Mouse (Mus musculus) neutrophil, adult 5-6 weeks (primary cell): ENCODE measurements around the gene Lactbl1. TPM values are rescaled to one million over a fixed set of nuclear protein-coding genes. Genes with fewer than 3 reads are reported as not detected.
A peak's percentile ranks its signal among the peaks of the same experiment; 100 is the strongest.

ENCODE experiments used
- ATAC-seq: fragments of 151-379, 151-347 bp; 2 replicates; pipeline ENCODE4 v1.8.0; 2017; ENCODE audit warnings: mild to moderate bottlenecking, moderate TSS enrichment; ENCODE audit not compliant: insufficient number of reproducible peaks, poor library complexity, low FRiP score, severe bottlenecking; ENCODE audit errors: extremely low read depth
- total RNA-seq: library from RNA; stranded (forward); fragments of 200-1000 nt; gene quantifications from 2 replicates; pipeline ENCODE4 v1.2.3, GENCODE M21; 2017

The Lactbl1 gene
- not detected in 2 replicates for total RNA-seq

DNA sequence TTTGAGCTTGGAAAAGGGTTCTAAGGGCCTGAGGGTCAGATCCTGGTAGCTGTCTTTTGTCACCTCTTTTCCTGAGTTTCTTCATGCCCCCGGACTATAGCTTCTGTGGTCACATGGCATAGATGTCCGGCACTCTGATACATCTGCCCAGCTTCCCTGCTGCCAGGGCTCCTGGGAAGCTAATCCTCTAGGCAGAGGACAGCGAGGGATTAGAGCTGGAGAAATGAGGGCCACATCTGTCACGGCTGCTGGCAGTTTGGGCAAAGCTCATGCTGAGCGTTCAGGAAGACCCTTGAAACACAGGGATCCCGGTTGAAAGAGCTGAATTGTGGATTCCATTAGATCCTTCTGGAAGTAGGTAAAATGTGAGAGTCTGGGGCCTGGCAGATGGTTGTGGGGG, at the start of gene Lactbl1:
Gene Lactbl1, plus strand, starts transcription at position 234 of the 400 bp plus-strand sequence.
- no peak for ATAC-seq

DNA sequence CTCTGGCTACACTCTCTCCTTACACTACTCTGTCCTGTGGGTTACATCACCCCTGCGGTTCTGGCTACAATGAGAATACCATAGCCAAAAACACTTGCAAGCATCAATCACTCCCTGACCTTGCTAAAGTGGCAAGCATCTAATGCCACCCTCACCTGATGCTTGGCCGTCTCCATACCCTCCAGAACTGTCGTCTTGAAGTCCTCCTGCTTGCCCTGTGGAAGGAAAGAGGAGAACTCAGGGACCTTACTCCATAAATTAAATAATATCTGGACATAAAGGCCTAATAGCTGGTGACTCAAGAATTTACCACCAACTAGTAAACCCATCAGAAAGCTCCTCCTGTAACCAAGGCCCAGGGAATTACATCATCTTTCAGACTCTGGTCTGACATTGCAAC, 40.5 kb upstream of the Lactbl1 start:
- ATAC-seq, result no peak

DNA sequence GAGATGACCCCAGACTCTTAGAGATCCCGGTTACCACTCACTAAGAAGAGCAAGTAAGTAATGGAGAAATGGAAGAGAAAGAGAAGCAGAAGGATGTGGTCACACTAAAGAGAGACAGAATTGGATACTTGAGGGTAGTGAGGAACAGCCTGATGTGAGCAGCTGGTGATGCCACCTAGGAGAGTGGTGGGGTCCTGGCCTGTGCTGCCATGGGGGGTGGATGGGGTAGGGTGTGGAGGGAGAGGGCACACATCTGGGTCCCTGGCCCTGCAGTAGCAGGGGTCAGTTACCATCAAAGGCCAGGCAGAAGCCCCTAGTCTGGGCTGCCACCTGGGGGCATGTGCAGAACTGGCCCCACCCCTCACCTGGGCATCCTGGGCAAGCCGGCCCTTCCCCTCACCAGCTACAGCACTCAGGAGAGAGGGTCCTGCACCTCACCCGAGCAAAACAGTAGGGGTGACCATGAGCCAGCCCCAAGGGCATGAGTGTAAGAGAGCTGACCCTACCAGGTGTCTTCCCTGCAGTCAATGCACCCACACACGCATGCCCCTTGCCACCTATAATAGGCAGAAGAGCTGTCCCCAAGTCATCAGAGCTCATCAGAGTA, 35.1 kb upstream of the Lactbl1 start:
- no peak for ATAC-seq

DNA sequence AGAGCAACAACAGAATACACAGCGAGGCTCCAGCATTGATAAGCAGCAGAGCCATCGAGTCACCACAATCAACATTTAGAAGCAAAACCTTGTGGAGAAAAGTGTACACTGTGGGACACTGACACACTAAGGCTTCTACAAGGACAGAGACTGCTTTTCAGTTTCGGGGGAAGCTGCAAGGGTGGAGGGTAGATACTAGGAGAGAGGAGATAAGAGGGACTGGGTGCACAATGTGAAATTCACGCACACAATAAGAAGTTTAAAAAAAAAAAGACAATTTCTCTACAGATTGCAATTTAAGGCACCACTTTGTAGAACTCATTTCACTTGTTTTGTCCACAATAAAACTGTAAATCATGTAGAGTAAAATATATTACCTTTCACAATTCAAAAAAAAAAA, 34.4 kb upstream of the Lactbl1 start:
- ATAC-seq, result no peak

DNA sequence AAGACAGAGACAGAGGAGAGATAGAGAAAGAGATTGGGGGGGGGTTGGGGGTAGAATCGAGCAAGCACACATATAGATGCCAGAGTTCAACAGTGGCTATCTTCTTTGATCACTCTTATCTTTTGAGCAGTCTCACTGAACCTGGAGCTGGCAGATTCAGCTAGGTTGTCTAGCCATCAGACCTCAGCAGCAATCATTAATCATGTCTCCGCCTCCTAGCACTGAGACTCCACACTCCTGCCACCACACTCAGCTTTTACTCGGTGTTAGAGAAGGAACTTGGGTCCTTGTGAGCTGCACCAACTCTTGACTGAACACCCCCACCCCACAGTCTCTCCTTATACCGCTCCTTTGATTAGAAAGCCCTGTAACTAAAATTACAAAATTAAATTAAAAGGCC, 30.3 kb upstream of the Lactbl1 start:
- no peak for ATAC-seq

DNA sequence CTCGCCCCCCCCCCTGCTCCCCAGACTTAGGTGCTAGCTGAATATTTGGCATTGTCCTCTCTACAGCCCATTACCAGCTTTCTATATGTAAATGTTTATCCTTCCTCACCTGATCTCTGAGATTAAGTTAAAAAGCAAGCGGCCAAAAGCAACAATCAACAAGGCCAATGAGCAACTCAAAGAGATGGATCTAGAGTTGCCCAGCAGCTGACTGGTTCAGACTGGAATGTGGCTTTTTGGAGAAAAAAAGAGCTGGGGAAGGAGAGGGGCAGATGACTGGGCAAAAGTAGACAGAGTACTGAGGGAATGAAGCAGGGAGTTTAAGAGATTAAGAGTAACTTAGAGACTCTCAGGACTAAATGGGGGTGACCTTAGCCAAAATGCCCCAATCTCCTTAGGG, 28.4 kb upstream of the Lactbl1 start:
- ATAC-seq, result no peak

DNA sequence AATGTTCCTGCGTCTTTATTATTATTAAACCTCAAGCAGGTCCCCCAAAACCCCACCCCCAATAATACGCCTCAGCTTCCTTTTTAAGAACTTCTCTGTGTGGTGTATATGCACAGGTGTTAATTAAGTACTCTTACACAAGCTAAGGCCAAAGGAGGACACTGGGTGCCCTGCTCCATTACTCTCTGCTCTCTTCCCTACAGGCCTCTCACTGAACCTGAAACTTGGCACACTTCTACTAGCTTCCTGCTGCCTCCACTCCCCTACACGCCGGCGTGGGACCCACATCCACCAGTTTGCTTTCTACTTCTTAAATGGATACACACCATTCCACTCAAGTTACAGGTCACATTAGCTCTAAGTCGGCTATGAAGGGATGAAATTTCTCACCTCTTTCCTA, 27.2 kb upstream of the Lactbl1 start:
- no peak for ATAC-seq

DNA sequence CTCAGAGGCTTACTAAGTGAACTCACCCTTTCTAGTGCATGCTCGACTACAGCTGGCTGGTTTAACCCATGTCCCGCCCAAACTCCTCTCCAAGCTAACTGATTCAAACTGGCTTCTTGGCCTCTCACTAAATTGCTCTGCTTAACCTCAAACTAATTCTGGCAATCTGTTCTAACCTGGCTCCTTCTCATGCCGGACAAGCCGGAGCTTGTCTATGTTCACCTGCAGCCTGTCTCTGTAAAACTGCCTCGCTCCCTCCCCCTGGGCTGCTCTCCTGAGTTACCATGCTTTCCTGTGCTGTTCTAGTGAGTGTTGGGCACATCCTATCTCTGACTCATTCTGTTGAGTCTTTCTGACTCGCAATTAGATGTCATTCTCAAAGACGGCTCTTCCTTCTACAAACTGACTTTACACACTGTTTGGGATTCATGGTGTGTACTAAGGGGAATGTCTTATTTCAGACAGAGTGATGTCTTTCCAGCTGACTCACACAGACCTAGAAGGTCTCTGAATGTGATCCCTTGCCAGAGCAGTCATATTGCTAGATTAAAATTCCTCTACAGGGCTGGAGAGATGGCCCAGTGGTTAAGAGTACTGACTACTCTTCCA, 24.0 kb upstream of the Lactbl1 start:
- ATAC-seq, result no peak

DNA sequence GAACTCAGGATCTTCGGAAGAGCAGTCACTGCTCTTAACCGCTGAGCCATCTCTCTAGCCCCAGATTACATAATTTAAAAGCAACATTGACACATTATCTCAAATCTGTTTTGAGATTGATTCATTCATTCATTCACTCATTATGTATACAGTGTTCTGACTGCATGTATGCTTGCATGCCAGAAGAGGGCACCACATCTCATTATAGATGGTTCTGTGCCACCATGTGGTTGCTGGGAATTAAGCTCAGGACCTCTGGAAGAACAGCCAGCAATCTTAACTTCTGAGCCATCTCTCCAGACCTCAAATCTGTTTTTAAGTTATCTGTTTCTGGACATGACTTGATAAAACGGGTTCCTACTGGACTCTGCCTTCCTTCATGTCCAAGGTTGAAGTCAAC, 22.6 kb upstream of the Lactbl1 start:
- ATAC-seq, result no peak

DNA sequence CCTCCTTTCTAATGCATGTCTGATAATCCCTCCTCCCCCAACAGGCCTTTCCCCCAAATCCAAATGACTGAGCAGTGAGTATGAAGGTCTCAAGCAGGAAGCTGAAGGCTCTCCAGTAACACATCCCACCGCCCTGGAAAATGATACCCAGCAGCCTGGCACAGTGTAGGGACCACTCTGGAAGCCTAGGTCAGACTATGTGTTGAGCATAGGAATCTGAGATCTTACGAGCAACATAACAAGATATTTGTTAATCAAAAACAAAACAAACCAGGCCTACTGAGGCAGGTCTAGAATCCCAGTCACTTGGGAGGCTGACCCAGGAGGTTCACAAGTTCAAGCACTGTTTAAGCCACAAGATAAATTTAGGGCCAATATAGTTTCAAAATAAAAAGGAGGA, 21.9 kb upstream of the Lactbl1 start:
- no peak for ATAC-seq

DNA sequence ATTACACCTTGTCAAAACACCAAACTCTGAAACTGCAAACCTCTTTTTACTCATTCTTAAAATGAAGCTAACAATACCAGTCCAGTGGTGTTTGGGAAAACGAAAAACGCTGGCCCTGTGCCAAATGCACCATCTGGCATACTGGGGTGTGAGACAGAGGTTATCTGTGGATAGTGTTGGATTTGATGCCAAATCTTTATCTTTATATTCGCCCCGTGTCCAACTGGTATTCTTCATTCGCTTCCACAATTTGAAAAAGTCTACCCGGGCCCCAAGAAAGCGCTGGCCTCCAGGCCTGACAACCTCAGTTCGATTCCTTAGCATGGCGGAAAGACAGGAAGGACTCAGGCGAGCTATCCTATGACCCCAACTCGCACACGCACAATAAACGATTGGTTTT, 20.9 kb upstream of the Lactbl1 start:
- no peak for ATAC-seq

DNA sequence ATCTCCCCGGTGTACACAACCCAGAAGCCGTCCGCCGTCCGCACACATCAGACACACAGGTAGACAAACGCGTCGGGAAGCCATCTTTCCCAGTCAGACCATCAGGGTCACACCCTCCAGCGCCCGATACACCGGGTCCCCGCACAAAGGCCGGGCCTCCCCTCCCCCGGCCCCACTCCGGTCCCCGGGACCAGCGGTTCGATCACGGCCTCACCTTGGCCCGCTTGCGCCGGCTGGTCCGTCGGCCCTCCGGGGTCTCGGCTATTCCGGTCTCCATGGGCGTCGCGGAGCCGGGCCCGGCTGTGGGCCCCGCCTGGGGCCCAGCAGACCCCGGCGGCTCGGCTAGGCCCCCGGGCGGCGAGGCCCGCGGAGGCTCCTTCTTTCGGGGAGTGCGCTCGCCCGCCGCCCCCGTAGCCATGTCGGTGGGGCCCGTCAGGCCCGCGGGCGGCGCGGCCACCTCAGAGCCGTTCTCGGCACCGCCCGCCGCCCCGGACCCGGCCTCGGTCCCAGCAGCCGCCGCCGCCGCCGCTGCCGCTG, 20.3 kb upstream of the Lactbl1 start:
- no peak for ATAC-seq

DNA sequence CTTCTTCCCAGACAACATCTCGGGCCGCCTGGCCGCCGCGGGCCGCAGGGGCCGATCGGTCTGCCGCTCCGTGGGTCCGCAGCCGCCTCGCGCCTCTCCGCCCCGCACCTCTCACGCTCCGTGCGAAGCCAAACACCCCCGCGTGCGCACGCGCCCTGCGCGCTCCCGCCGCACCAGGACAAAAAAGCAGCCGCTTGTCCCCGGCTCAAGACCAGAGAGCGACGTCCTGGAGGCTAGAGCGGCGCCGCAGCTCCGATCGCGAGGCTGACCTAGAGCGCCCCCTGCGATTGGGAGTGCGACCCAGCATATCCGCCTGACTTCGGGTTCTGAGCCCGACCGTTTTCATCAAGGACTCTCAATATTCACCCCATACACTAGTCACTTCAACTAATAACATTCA, 19.9 kb upstream of the Lactbl1 start, which contains the start of gene Kdm1a:
Gene Kdm1a, minus strand, starts transcription at position 156 of the 400 bp plus-strand sequence.
- peak; percentile 95 for ATAC-seq

DNA sequence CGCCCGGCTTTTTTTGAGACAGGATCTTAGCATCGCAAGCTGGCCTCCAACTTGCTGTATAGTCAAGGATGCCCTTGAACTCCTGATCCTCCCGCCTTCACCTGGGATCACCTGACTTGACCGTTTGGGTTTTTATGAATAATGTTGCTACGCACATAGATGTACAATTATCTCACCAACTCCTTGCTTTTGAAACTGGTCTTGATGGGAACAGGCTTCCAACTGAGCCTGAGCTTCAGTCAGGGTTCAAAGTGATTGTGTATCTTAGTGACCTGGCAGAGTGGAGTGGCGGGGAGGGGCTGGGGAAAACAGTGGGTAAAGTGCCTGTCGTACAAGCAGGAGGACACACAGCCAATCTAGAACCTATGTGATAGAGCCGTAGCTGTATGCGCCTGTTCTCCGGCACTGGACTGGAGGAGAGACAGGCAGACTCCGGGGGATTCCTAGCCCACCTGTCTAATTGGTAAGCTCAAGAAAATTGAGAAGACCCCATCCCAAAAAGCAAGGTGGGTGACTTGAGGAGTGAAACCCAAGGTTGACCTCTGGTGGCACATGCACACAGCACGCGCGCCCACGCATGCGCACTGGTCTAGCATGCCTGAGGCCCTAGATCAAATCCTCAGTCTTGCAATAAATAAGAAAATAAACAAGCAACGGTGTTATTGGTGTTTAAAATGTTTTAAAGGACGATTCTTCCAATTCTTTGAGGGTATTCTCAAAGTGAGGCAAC, 16.5 kb upstream of the Lactbl1 start:
- ATAC-seq, result no peak

DNA sequence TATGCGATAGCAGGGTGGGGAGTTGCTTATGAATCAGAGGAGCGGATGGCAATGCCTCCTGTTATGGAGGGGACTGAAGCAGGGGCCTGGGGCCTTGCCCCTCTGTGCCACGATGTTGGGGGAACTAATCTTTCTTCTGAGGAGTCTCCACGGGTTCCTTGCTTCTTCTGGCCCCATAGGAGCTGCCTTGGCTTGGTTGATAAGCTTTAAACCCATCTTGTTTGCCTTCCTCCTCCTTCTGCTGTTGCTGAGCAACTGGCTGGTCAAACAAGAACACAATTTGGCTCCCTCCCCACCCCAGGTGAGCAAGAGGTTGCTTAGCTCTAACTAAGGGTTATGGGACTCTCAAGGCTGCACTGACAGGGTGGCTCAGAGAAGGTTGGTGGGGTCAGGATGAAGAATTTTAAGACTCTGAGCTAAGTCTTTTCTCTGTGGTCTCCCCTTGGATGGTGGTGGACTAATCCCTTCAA, 12.0 kb upstream of the Lactbl1 start, which contains the start of gene Tex46:
Gene Tex46, plus strand, starts transcription at position 51 of the 470 bp plus-strand sequence.
- ATAC-seq, result no peak

DNA sequence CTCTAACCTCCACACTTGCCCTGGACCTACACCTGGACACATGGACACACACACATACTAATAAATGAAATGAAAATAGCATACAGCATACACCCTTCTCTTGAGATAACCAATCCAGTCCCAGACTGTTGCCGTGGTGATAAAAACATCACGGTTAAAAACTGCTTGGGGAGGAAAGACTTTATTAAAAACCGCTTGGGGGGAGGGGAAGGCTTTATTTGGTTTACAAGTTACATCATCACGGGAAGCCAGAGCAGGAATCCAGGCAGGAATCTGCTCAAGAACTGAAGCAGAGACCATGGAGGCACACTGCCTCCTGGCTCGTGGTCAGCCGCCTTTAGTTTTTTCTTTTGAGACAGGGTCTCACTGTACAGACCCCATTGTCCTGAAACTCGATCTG, 8.8 kb upstream of the Lactbl1 start:
- ATAC-seq, result no peak

DNA sequence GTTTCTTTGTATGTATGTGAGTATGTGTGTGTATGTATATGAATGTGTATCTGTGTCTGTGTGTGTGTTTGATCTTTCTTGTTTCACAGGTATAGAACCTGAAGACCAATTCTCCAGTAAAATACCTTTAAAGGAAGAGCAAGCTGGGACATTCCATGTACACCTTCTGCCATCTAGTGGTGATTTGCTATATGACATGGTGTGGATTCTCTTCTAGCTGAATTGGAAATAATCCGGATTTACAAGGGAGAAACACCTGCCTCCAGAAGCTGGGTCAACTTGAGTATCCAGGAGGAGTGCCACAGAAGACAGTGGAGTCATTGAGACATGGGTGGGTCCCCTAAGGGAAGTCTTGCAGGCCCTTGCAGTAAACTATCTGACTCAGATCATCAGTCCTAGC, 1.1 kb upstream of the Lactbl1 start:
- no peak for ATAC-seq

DNA sequence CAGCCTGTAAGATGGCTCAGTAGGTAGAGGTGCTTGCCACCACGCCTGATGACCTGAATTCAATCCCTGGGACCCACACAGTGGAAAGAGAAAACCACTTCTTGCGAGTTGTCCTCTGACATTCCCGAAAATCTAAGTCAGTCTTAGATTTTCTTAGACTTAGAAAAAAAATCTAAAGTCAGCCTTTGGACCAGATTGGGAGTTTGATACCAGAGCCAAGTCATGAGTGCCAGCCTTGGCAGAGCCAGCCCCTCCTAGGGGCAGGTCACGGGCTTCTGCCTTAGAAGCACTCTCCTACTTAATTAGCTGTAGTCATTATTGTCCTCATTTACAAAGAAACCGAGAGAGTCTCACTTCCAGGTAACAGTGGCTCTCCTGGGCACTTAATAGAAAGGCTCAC, 465 bp upstream of the Lactbl1 start:
- no peak for ATAC-seq

DNA sequence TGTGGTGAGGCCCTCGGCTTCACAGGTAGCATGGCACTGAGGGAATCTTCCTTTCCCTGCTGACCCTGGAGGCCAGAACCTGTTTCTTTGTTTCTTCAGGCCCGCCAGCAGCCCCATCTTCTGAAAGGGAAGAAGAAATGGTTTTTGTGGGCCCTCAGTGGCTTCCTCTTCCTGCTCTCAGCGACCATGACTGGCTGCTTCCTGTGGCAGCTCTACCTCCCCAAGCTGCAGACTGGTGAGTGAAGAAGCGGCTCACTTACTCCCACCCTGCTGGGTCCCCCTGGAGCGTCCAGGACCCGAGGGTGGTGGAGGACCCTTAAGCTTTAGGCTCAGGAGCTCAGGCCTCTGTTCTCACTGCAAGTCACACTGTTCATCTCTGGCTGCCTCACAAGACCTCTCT, 4.2 kb downstream of the Lactbl1 start:
- peak; percentile 20; the same call in 1 of the 2 replicates for ATAC-seq
